Mouse (Mus musculus): ENCODE data around the gene Ncapd2. TPM values are rescaled to one million over a fixed set of nuclear protein-coding genes. Genes with fewer than 3 reads are reported as not detected.

Gene Ncapd2
- polyA plus RNA-seq, 2 experiments, result 66.8 to 148 TPM

GRCm38 (mm10) chr6:125215148-125215954 is 23.9 kb upstream of the Ncapd2 start, which contains the start of gene Vamp1:
Vamp1 (plus strand) TSS chr6:125215551.
- ATAC-seq (ENCODE audit: insufficient read depth), result peak; percentile 94
- Histone ChIP-seq H3K4me2 (ENCODE audit: low read depth) (peak within 1 kb of the TSS; percentile 88), H3K27ac (peak within 1 kb of the TSS; percentile 15), H3K36me3 (replicated peaks; ENCODE audit: control insufficient read depth, insufficient read depth, low read depth) (no peaks in the 10 kb centered on the region), H3K27me3 (ENCODE audit: control insufficient read depth, insufficient read depth, low read length) (peaks cover 4% of the 10 kb centered on the region), H3K4me1 (replicated peaks; ENCODE audit: control insufficient read depth in 2 of 2, insufficient read depth in 2 of 2, low read length in 1 of 2) (peaks cover 0 to 1% of the 10 kb centered on the region in 2 experiments; a peak in 1 of 4 replicates), H3K9ac (replicated peaks) (peak within 1 kb of the TSS; percentile 89), H3K4me3 (ENCODE audit: insufficient read depth in 1 of 2, low read depth in 2 of 2, low read length in 2 of 2) (peak within 1 kb of the TSS; percentile 85 to 88), H3K9me3 (ENCODE audit: control insufficient read depth, low read length) (no peaks in the 10 kb centered on the region)
- DNase-seq (ENCODE audit: low read depth in 3 of 3, low spot score in 3 of 3), result peak; percentile 93 to 95 (median 93)
- WGBS (ENCODE audit: insufficient replicate concordance), result under 1% methylated on average over 48 of the region's 48 CpGs
- TF ChIP-seq EP300 (IDR thresholded peaks at IDR 0.05; ENCODE audit: low read depth), result no peak
- no peak for TF ChIP-seq CTCF (IDR thresholded peaks at IDR 0.05; ENCODE audit: low read depth)

DNA sequence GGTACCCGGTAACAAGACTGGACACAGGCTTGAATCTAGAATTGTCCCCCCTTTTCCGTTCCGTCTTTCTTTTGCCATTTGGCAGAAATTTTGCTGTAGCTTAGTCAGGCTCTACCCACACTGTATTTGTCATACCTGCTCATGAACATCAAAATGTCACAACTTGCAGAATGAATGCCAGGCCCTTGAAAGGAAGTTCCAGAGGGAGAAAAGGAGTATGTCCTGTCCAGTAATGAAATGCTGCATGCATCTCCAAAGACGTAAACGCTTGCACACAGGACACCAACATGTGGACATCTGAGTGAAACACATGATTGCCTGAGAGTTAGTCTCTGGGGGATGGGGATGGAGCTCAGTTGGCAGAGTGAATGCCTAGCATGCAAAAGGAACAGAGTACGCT is 22.2 kb upstream of the Ncapd2 start:
- H3K4me3 ChIP-seq (ENCODE audit: insufficient read depth in 1 of 2, low read depth in 2 of 2, low read length in 2 of 2), result no peak overlapping the region
- ATAC-seq (ENCODE audit: insufficient read depth), result no peak
- TF ChIP-seq CTCF (IDR thresholded peaks at IDR 0.05; ENCODE audit: low read depth) (no peak), EP300 (IDR thresholded peaks at IDR 0.05; ENCODE audit: low read depth) (no peak)

GRCm38 (mm10) chr6:125213129-125213528 is 21.6 kb upstream of the Ncapd2 start:
- no peaks in the 10 kb centered on the region for H3K36me3 ChIP-seq (replicated peaks; ENCODE audit: control insufficient read depth, insufficient read depth, low read depth)
- H3K27ac ChIP-seq, result no peak overlapping the region
- no peak overlapping the region for H3K9ac ChIP-seq (replicated peaks)
- DNase-seq (ENCODE audit: low read depth in 3 of 3, low spot score in 3 of 3) (no peak), ATAC-seq (ENCODE audit: insufficient read depth) (no peak)
- TF ChIP-seq CTCF (IDR thresholded peaks at IDR 0.05; ENCODE audit: low read depth) (no peak), EP300 (IDR thresholded peaks at IDR 0.05; ENCODE audit: low read depth) (no peak)
- peaks cover 4% of the 10 kb centered on the region for H3K27me3 ChIP-seq (ENCODE audit: control insufficient read depth, insufficient read depth, low read length)
- WGBS (ENCODE audit: insufficient replicate concordance), result 50% methylated on average over 6 of the region's 6 CpGs
- H3K9me3 ChIP-seq (ENCODE audit: control insufficient read depth, low read length), result no peaks in the 10 kb centered on the region
- H3K4me2 ChIP-seq (ENCODE audit: low read depth), result no peak overlapping the region
- peaks cover 0 to 1% of the 10 kb centered on the region in 2 experiments; a peak in 1 of 4 replicates for H3K4me1 ChIP-seq (replicated peaks; ENCODE audit: control insufficient read depth in 2 of 2, insufficient read depth in 2 of 2, low read length in 1 of 2)
- no peak overlapping the region for H3K4me3 ChIP-seq (ENCODE audit: insufficient read depth in 1 of 2, low read depth in 2 of 2, low read length in 2 of 2)

More for the DNA sequence above, 22.2 kb upstream of the Ncapd2 start:
- no peak overlapping the region for H3K27ac ChIP-seq
- H3K36me3 ChIP-seq (replicated peaks; ENCODE audit: control insufficient read depth, insufficient read depth, low read depth), result no peaks in the 10 kb centered on the region
- no peak for DNase-seq (ENCODE audit: low read depth in 3 of 3, low spot score in 3 of 3)
- WGBS (ENCODE audit: insufficient replicate concordance), result 71% methylated on average over 6 of the region's 6 CpGs
- H3K9me3 ChIP-seq (ENCODE audit: control insufficient read depth, low read length), result no peaks in the 10 kb centered on the region
- peaks cover 0 to 1% of the 10 kb centered on the region in 2 experiments; a peak in 1 of 4 replicates for H3K4me1 ChIP-seq (replicated peaks; ENCODE audit: control insufficient read depth in 2 of 2, insufficient read depth in 2 of 2, low read length in 1 of 2)
- H3K4me2 ChIP-seq (ENCODE audit: low read depth), result no peak overlapping the region
- H3K27me3 ChIP-seq (ENCODE audit: control insufficient read depth, insufficient read depth, low read length), result peaks cover 4% of the 10 kb centered on the region
- H3K9ac ChIP-seq (replicated peaks), result no peak overlapping the region

DNA sequence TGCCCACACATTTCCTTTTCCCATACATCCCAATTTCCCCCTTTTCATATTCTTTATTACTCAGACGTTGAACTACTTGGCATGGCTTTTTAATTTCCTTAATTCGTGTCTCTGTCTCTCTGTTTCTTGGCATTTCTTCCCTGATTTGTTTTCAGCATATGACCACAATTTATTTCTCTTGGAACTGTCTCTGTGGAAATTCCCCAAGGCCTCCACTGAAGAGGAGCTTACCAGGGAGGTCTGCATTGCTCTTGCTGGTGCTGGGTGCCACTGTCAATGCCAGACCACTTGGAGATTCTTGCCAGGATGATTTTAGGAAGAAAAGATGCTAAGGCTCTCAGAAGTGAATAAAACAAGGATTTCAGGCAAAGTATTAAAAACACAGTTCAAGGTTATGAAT is 21.1 kb upstream of the Ncapd2 start:
- Histone ChIP-seq H3K27me3 (ENCODE audit: control insufficient read depth, insufficient read depth, low read length) (peaks cover 4% of the 10 kb centered on the region), H3K36me3 (replicated peaks; ENCODE audit: control insufficient read depth, insufficient read depth, low read depth) (no peaks in the 10 kb centered on the region), H3K9ac (replicated peaks) (no peak overlapping the region), H3K27ac (no peak overlapping the region), H3K4me2 (ENCODE audit: low read depth) (no peak overlapping the region), H3K4me1 (replicated peaks; ENCODE audit: control insufficient read depth in 2 of 2, insufficient read depth in 2 of 2, low read length in 1 of 2) (peaks cover 0 to 1% of the 10 kb centered on the region in 2 experiments; a peak in 1 of 4 replicates), H3K4me3 (ENCODE audit: insufficient read depth in 1 of 2, low read depth in 2 of 2, low read length in 2 of 2) (no peak overlapping the region), H3K9me3 (ENCODE audit: control insufficient read depth, low read length) (no peaks in the 10 kb centered on the region)
- TF ChIP-seq EP300 (IDR thresholded peaks at IDR 0.05; ENCODE audit: low read depth), result no peak
- TF ChIP-seq CTCF (IDR thresholded peaks at IDR 0.05; ENCODE audit: low read depth), result no peak
- DNase-seq (ENCODE audit: low read depth in 3 of 3, low spot score in 3 of 3) (no peak), ATAC-seq (ENCODE audit: insufficient read depth) (no peak)
- WGBS (ENCODE audit: insufficient replicate concordance), result 17% methylated on average over 2 of the region's 2 CpGs

DNA sequence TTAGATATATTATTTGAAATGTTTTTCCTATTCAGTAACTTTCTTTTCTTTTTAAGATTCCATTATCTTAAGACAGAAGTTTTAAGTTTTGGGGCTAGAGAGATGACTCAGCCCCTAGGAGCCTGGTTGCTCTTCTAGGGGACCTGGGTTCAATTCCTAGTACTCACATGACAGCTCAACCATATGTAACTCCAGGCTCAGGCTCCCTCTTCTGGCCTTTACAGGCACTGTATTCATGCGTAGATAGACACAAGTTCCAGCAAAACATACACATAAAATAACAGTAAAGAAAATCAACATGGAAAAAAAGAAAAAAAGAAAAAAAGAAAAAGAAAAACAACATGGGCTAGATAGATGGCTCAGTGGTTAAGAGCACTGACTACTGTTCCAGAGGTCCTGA is 18.9 kb upstream of the Ncapd2 start:
- Histone ChIP-seq H3K9ac (replicated peaks) (no peak overlapping the region), H3K4me2 (ENCODE audit: low read depth) (no peak overlapping the region), H3K27ac (no peak overlapping the region), H3K4me1 (replicated peaks; ENCODE audit: control insufficient read depth in 2 of 2, insufficient read depth in 2 of 2, low read length in 1 of 2) (no peaks in the 10 kb centered on the region), H3K27me3 (ENCODE audit: control insufficient read depth, insufficient read depth, low read length) (peaks cover 4% of the 10 kb centered on the region), H3K4me3 (ENCODE audit: insufficient read depth in 1 of 2, low read depth in 2 of 2, low read length in 2 of 2) (no peak overlapping the region), H3K36me3 (replicated peaks; ENCODE audit: control insufficient read depth, insufficient read depth, low read depth) (no peaks in the 10 kb centered on the region), H3K9me3 (ENCODE audit: control insufficient read depth, low read length) (no peaks in the 10 kb centered on the region)
- DNase-seq (ENCODE audit: low read depth in 3 of 3, low spot score in 3 of 3) (no peak), ATAC-seq (ENCODE audit: insufficient read depth) (no peak)
- WGBS (ENCODE audit: insufficient replicate concordance), result 66% methylated on average over 1 of the region's 1 CpGs
- TF ChIP-seq EP300 (IDR thresholded peaks at IDR 0.05; ENCODE audit: low read depth) (no peak), CTCF (IDR thresholded peaks at IDR 0.05; ENCODE audit: low read depth) (peak; percentile 12; the same call in 1 of the 2 replicates)

Measured in liver, embryonic 14.5 days (tissue).